Mouse (Mus musculus) cerebellum, adult 2 months (tissue): Measurements from ENCODE around the gene Fam234b.

Experiments
- CTCF ChIP-seq: fragments of 200-500 bp; IDR thresholded peaks from 2 replicates; pipeline ENCODE4 v1.5.1; 2011; ENCODE audit warnings: low read depth, mild to moderate bottlenecking, control low read depth, low read length, moderate library complexity, borderline replicate concordance; ENCODE audit not compliant: insufficient read depth
- POLR2A ChIP-seq: fragments of 200-500 bp; IDR thresholded peaks from 2 replicates; pipeline ENCODE4 v1.6.1; 2011; ENCODE audit warnings: low read length, control low read depth, borderline replicate concordance; ENCODE audit not compliant: insufficient read depth

GRCm38 (mm10) chr6:135162861-135163260 is 34.9 kb upstream of the Fam234b start:
- TF ChIP-seq POLR2A (no peak), CTCF (no peak)
